Mouse (Mus musculus) ES-E14 (cell line): Measurements from ENCODE around the gene Tnni3. TPM values are rescaled to one million over a fixed set of nuclear protein-coding genes. Genes with fewer than 3 reads are reported as not detected.

Source experiments
- DNase-seq: peaks from one replicate; pipeline ENCODE4 v3.0.0-alpha.2; 2013; ENCODE audit warnings: low read depth, low spot score
- H3K27ac ChIP-seq: 2 replicates; pipeline ENCODE4 v1.5.1; 2012; ENCODE audit warnings: low read depth, mild to moderate bottlenecking, low read length, moderate library complexity, mixed read lengths; ENCODE audit not compliant: poor library complexity, insufficient read depth, severe bottlenecking
- H3K36me3 ChIP-seq: 2 replicates; pipeline ENCODE4 v1.6.1; 2012; ENCODE audit warnings: mild to moderate bottlenecking, low read length, moderate library complexity, mixed read lengths; ENCODE audit not compliant: control insufficient read depth, poor library complexity, insufficient read depth, severe bottlenecking
- H3K4me1 ChIP-seq, 2 experiments: fragments of 150-350 bp in 1 of 2; sonication (generic) in 1 of 2; 2 replicates each; pipeline ENCODE4 v1.6.1; 2012; ENCODE audit warnings: low read length in 2 of 2, mild to moderate bottlenecking in 1 of 2, mixed read lengths in 1 of 2; ENCODE audit not compliant: control insufficient read depth in 2 of 2, insufficient read depth in 2 of 2, poor library complexity in 1 of 2
- H3K4me3 ChIP-seq, 2 experiments: fragments of 150-350 bp in 1 of 2; sonication (generic) in 1 of 2; 2 replicates each; pipeline ENCODE4 v1.5.1; 2012; ENCODE audit warnings: low read length in 2 of 2, low read depth in 1 of 2, mild to moderate bottlenecking in 1 of 2, mixed read lengths in 1 of 2; ENCODE audit not compliant: insufficient read depth in 1 of 2, poor library complexity in 1 of 2, severe bottlenecking in 1 of 2
- H3K9ac ChIP-seq: 2 replicates; pipeline ENCODE4 v1.6.1; 2012; ENCODE audit warnings: low read depth, mild to moderate bottlenecking, low read length, mixed read lengths; ENCODE audit not compliant: poor library complexity, insufficient read depth, severe bottlenecking
- H3K9me3 ChIP-seq: fragments of 150-350 bp; sonication (generic); 2 replicates; pipeline ENCODE4 v1.6.1; 2012; ENCODE audit warnings: low read depth, mild to moderate bottlenecking, low read length; ENCODE audit not compliant: control insufficient read depth, insufficient read depth
- CHD2 ChIP-seq: IDR thresholded peaks from 2 replicates; pipeline ENCODE4 v1.6.1; 2014; ENCODE audit warnings: mild to moderate bottlenecking, low read depth, low read length, inconsistent platforms
- HCFC1 ChIP-seq: IDR thresholded peaks from 2 replicates; pipeline ENCODE4 v1.6.1; 2012; ENCODE audit warnings: low read length, inconsistent platforms, borderline replicate concordance; ENCODE audit not compliant: insufficient read depth
- MAFK ChIP-seq: IDR thresholded peaks from 2 replicates; pipeline ENCODE4 v1.6.1; 2014; ENCODE audit warnings: mild to moderate bottlenecking, low read depth, low read length, inconsistent platforms; ENCODE audit not compliant: insufficient read depth
- ZC3H11A ChIP-seq: IDR thresholded peaks from 2 replicates; pipeline ENCODE4 v1.6.1; 2012; ENCODE audit warnings: low read depth, mild to moderate bottlenecking, inconsistent platforms, low read length, borderline replicate concordance
- ZNF384 ChIP-seq: IDR thresholded peaks from 2 replicates; pipeline ENCODE4 v1.6.1; 2012; ENCODE audit warnings: low read depth, low read length, inconsistent platforms
- in situ Hi-C, 2 experiments: fragments of 600-800 bp; cut with MboI; formaldehyde crosslinking; loops; one replicate each; pipeline ENCODE4 v1.15.1; 2025; ENCODE audit warnings: low sequenced_read_pairs in 2 of 2, inconsistent platforms in 1 of 2; ENCODE audit not compliant: unreplicated experiment in 2 of 2
- total RNA-seq: library from RNA; depleted of rRNA; stranded (reverse); fragments of 300-350 nt; gene quantifications from 2 replicates; pipeline ENCODE4 v1.2.3, GENCODE M21; 2012

Gene Tnni3
- total RNA-seq, 1 experiment = 7.8 TPM

DNA sequence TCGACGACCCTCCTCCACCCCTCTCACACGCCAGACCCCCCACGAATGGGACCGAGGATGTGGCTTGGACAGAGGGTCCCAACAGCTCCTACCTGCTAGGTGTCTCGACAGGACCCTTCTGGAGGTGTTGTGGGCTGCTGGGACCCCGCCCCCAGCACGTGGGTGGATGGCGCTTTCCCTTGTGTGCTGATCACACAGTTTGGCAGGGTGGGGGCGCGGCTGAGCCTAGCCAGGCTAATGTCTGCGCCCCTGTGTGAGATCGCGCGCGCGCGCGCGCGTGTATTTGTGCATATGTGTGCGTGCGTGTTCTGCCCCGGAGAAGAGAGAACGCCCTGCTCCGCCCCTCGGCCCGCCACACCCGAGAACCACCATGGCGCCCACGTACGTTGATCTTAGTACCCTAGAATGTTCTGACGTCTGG is 23.2 kb upstream of the Tnni3 start, which contains the start of gene Syt5:
TSS of gene Syt5 (minus strand) at position 321 of the 421 bp plus-strand sequence.
- in situ Hi-C loops = loop anchor here in 1 of 2 experiments (10.0 kb wide), 1 partner anchor 368 kb away; the partner anchor contains the start of gene Zfp628
- Histone ChIP-seq H3K36me3 (no peaks in the 10 kb centered on the region), H3K9ac (peak within 1 kb of the TSS; percentile 51; the same call in 1 of the 2 replicates), H3K4me3 (peak within 1 kb of the TSS; percentile 19 to 44), H3K27ac (no peak within 1 kb of the TSS), H3K9me3 (no peaks in the 10 kb centered on the region), H3K4me1 (peaks cover 0 to 9% of the 10 kb centered on the region in 2 experiments; a peak in 1 of 4 replicates)
- no peak for DNase-seq
- TF ChIP-seq MAFK (no peak), HCFC1 (no peak), ZC3H11A (no peak), ZNF384 (no peak), CHD2 (no peak)

DNA sequence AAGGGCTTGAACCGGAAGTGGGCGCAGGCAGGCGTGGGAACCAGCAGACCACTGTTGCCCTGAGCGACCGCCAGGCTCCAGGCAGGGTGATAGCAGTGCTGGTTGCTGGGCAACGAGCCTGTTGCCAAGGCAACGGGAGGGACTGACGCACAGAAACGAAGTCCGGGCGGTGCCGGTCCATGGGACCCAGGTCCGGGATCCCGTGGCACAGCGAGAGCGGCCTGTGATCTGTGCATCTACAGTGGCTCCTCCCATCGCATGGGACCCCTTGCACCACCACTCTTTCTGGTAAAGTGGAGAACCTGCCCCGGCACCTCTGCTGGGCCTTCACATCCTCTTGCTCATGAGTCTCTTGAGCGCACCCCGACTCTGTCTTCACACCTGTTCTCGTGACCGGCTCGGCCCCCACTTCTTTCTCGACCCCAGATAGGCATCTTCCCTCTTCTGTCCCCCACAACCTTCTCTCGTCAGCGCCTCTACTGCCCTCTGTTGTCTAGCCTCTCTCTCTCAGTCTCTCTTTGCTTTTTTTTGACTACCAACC is 22.6 kb upstream of the Tnni3 start:
- H3K9ac ChIP-seq = peak overlapping the region; percentile 51; the same call in 1 of the 2 replicates
- DNase-seq = peak; percentile 84
- H3K36me3 ChIP-seq = no peaks in the 10 kb centered on the region
- H3K4me1 ChIP-seq = peaks cover 0 to 9% of the 10 kb centered on the region in 2 experiments; a peak in 1 of 4 replicates
- no peak overlapping the region for H3K27ac ChIP-seq
- peak overlapping the region; percentile 19 to 44 for H3K4me3 ChIP-seq
- in situ Hi-C loops = loop anchor here in 1 of 2 experiments (10.0 kb wide), 1 partner anchor 368 kb away; the partner anchor contains the start of gene Zfp628
- TF ChIP-seq ZC3H11A (no peak), CHD2 (0 out of 2 replicates have a peak, but pooled peaks have one; percentile 47), HCFC1 (no peak), MAFK (no peak)
- no peaks in the 10 kb centered on the region for H3K9me3 ChIP-seq

DNA sequence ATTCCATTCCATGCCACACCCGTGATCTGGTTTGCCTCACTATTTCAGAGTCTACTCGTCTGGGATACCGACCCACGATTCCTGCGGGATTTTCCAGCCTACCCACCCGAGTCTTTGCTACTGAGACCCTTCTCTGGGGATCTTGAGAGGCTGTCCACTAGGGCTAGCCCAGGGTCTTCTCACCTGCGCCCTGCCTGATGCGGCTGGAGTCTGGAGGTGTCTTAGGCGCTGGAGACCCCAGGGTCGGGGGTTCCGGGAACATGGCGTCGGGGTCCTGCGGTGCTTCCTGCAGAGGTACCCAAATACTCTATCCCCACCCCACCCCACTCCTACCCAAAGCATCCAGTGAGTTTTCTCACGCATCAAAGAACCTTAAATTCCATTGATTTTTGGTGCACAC is 22.0 kb upstream of the Tnni3 start:
- TF ChIP-seq MAFK (no peak), ZC3H11A (no peak), ZNF384 (no peak), HCFC1 (no peak)
- peaks cover 0 to 9% of the 10 kb centered on the region in 2 experiments; a peak in 1 of 4 replicates for H3K4me1 ChIP-seq
- no peak overlapping the region for H3K4me3 ChIP-seq
- no peak for DNase-seq
- H3K9ac ChIP-seq = no peak overlapping the region
- in situ Hi-C loops = loop anchor here in 1 of 2 experiments (10.0 kb wide), 1 partner anchor 369 kb away; the partner anchor contains the start of gene Zfp628
- no peaks in the 10 kb centered on the region for H3K36me3 ChIP-seq
- no peaks in the 10 kb centered on the region for H3K9me3 ChIP-seq
- no peak overlapping the region for H3K27ac ChIP-seq

DNA sequence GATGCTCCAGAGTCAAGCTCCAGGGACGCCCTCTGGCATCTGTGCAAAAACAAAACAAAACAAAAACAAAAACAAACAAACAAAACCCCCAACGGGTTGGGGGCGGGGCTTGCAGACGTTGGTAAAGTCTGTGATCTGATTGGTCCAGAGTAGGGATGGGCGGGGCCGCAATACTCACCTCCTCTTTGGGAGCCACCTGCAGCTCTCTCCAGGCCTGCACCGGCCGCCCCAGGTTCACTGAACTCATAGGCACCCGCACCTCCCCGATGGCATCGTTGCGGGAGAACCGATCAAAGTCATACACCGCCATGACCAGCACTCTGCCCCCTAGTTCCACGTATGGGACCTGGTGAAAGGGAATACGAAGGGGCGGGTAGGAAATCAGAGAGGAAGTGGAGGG is 18.0 kb upstream of the Tnni3 start:
- Histone ChIP-seq H3K27ac (no peak overlapping the region), H3K4me3 (peak overlapping the region; percentile 57 to 63), H3K36me3 (no peaks in the 10 kb centered on the region), H3K4me1 (peaks cover 1 to 5% of the 10 kb centered on the region in 2 experiments; a peak in 3 of 4 replicates), H3K9ac (peak overlapping the region; percentile 51; the same call in 1 of the 2 replicates), H3K9me3 (no peaks in the 10 kb centered on the region)
- in situ Hi-C loops = loop anchor here in 1 of 2 experiments (10.0 kb wide), 1 partner anchor 373 kb away; the partner anchor contains the start of gene Zfp628
- no peak for TF ChIP-seq MAFK
- TF ChIP-seq CHD2 = no peak
- no peak for DNase-seq

DNA sequence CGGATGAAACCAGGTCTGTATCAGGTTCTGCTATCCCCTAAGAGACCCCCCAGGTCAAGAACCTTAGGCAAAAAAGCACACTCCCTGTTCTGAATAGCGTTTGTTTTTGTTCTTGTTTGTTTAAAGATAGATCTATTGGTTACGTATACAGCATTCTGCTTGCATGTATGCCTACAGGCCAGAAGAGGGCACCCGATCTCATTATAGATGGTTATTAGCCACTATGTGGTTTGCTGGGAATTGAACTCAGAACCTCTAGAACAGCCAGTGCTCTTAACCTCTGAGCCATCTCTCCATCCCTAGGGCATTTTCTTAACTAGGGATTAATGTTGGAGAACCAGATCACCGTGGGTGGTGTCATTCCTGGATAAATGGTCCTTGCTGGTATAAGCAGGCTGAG is 17.3 kb upstream of the Tnni3 start:
- Histone ChIP-seq H3K9me3 (no peaks in the 10 kb centered on the region), H3K36me3 (no peaks in the 10 kb centered on the region), H3K27ac (no peak overlapping the region), H3K4me1 (peaks cover 1 to 2% of the 10 kb centered on the region in 2 experiments; a peak in 3 of 4 replicates), H3K4me3 (no peak overlapping the region), H3K9ac (no peak overlapping the region)
- no peak for DNase-seq
- TF ChIP-seq ZC3H11A (no peak), HCFC1 (no peak), ZNF384 (no peak), MAFK (no peak), CHD2 (no peak)
- in situ Hi-C loops = loop anchor here in 1 of 2 experiments (10.0 kb wide), 1 partner anchor 373 kb away; the partner anchor contains the start of gene Zfp628
